Mouse (Mus musculus): ENCODE data around the gene Trappc2. TPM values are rescaled to one million over a fixed set of nuclear protein-coding genes. Genes with fewer than 3 reads are reported as not detected.

The Trappc2 gene
- 10 to 100 TPM; 15.1 to 15.8 TPM for total RNA-seq (2021)

DNA sequence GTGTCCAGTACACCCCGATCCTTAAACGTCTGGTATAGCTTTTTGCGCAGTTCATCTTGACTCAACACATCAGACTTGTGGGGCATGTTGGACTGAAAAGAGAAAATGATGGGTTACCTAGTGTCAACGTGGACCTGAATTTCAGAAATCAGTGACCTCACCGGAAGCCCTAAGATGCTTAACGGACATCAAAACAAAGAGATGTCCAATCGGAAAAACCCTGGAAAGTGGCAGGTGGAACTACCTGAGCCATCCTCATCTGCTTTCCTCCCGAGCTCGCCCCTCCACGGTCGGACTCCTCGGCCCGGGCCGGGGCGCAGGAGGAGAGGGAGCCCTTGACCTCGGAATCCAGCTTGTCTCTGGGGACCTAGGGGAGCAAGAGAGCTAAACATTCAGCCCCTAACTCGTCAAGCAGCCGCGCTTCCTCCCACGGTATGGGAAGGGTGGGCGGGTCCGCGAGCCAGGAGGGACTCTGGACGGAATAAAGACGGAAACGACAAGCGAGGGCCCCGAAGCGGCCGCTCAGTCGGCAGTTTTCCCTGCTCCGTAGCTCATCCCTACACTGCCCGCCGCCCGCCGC lies at the start of gene Trappc2:
TSS of gene Trappc2 (plus strand) at position 539 of the 580 bp plus-strand sequence.
- no peak for DNase-seq

DNA sequence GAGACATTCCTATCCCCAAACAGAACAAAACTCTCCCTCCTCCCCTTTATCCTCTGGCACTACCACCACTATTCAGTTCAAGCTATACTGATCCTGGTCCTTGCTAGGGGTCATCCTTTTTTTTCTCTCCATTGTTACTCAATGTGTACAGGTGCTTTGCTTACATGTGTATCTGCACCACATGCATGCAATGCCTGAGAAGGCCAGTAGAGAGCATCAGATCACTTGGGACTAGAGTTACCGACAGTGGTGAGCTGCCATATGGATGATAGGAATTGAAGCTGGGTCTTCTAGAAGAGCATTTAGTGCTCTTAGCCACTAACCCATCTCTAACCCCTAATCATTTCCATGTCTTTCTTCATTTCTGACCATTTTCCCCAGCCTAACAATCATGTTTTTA lies 46.6 kb upstream of the Trappc2 start:
- no peak for DNase-seq

DNA sequence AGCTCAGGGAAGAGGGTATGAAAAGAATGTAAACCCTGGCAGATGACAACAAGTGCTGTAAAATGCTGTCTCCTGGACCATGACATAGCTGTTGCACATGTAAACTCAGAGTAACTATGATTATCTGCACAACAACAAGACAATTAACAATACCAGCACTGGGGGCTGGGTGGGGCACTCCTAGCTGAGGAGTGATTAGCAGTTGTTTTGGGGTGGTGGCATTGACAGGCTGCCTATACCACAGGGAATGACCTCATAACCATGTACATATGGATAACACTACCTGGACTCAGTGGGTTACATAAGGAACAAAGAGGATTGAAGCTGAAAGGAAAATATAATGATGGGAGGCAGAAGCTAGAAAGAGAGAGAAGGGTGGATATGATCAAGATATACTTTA lies 32.5 kb upstream of the Trappc2 start:
- no peak for DNase-seq

DNA sequence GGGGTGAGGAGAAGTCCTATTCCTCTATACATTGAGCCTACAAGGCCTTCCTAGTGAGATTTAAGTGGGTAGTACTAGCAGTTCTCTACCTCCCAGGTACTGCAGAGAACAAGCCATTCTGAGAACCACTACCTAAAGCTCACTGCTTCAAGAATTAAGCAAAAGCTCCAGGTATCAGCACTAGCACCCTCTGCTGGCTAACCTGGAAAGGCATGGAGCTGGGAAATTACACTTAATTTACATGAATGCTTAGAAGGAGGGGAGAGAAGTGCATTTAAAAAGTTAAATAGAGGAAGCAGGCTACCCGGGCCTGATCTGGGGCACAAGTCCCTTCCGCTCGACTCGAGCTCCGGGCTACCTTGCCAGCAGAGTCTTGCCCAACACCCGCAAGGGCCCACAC lies 24.2 kb upstream of the Trappc2 start:
- peak; percentile 19 for DNase-seq

DNA sequence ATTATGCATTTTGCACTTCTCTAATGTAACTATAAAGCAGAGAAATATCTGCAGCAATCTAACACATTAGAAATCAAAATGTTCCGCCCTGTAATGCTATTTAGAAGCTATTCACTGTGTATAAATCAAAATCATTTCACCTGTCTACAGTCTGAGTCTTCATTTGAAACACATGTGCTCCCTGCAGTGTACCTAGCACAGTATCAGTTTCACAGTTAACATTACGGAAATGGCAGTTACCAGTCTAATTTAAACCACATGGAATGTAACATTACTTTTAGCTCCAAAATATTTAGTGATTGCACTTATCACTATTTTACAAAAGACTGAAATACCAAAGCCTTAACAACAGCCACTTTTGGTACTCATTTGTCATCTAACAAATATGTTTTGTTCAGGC lies 5.6 kb upstream of the Trappc2 start:
- no peak for DNase-seq

DNA sequence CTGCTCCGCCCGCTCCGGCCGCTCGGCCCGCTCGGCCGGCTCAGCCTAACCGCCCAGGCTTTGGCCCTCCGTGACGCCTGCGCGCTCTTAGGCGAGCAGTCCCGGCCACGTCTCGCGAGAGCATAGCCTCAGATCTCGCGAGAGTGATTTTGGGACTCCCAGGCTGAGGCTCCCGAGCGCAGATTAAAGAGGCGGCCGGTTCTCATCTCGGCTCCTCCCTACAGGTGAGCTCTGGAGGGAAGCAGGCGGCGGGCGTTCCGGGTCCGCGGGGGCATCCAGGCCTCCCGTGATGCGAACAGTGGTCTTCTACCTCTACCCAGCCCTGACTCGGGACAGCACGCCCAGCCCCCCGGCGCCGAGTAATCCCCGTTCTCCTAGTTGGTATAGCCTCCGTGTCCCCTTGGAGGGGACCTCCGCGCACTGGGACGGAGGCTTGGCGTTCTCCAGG lies 266 bp downstream of the Trappc2 start, which contains the start of gene Ofd1:
TSS of gene Ofd1 (minus strand) at position 89 of the 448 bp plus-strand sequence.
- peak; percentile 90 for DNase-seq

DNA sequence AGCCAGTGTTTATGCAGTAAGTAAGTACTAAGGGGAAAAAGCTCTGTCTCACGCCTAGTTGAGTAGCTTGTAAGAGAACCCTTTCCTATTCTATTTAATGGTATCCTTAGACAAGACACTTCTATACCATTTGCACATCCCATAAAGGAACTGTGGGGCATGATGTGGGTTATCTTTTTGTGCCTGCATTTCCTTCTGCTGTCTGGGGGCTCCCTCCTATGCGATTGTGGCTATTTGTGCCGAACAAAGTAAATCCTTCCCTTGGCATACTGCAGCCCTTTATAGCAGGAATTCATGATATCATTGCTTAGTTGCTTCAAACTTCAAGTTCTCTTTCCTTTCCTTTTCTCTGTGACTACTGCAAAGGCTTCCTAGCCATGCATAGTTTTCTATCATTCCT lies 4.2 kb downstream of the Trappc2 start:
- DNase-seq, result no peak

DNA sequence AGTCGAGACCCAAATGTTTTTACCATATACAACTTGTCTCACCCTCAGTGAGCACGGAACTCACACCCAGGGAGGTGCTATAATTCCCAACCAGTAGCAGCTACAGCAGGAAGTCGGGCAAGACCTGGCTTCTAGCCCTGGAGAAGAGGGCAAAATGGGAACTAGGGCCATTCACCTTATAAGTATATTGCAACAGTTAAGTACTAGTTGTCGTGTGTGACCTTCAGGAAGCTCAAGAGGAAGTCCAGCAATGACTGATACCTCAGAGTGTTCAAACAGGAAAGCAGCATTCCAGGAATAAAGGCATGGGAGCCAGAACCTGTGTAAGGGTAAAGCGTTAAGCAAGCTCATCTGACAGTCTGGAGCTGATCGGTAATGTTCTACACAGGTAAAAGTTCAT lies 13.2 kb downstream of the Trappc2 start:
- DNase-seq, result no peak

DNA sequence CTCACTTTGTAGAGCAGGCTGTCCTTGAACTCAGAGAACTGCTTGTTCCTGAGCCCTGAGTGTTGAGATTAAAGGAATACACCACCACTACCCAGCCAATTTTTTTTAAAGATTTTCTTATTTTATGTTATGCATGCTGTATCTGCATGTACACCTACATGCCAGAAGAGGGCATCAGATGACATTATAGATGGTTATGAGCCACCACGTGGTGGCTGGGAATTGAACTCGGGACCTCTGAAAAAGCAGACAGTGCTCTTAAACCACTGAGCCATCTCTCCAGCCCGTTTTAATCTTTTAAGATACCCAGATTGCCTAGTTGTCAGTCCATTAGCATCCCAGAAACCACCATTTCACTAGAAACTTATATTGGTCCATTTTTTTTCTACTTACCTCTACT lies 14.0 kb downstream of the Trappc2 start:
- DNase-seq, result no peak

DNA sequence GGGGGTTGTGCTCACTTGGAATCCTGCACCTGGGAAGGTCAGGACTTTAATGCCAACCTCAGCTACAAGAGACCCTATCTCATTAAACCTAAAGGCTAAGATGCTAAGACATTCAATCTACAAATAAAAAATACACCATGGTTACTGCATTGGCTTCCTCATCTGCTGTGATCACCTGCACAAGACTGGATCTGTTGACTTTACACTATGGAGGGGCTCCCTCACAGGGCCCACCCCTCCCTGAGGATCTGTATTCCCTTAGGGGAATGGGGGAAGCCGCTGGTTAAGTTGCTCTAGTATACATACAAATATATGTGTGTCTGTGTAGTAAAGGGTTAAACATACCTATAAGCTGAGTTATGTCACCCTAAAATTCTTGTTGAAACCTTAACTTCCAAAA lies 15.2 kb downstream of the Trappc2 start:
- DNase-seq, result no peak

DNA sequence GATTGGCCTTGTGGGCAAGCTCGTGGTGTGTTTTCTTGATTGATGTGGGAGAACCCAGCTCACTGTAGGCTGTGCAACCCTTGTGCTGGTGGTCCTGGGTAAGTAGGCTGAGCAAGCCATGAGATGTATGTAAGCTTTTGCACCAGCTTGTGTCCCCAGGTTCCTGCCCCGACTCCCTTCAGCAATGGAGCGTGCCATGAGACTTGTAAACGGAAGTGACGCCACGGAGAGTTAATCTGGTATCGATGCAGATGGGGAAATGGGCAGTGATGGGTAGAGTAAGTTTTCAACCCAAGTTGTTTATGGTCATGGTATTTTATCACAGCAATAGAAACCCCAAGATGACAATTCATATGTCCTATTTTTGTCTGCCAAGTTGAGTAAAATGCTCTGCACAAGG lies 27.9 kb downstream of the Trappc2 start:
- no peak for DNase-seq

DNA sequence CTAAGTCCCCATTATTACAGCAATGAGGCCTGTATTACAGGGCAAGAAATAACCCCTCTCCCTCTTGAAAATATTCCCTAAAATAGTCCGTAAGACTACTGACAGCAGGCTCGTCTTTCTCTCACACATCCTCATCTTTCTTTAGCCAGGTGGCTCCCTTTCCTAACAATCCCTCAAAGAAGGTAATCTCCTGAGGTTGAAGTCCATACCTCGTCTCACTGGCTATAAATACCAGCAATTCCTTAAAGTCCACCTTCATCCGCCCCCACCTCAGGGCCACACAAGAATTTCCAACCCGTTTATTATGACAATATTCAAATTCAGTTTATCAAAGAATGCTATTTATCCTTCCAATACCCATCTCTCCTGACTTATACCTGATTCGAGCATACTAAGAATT lies 32.2 kb downstream of the Trappc2 start:
- DNase-seq, result no peak

DNA sequence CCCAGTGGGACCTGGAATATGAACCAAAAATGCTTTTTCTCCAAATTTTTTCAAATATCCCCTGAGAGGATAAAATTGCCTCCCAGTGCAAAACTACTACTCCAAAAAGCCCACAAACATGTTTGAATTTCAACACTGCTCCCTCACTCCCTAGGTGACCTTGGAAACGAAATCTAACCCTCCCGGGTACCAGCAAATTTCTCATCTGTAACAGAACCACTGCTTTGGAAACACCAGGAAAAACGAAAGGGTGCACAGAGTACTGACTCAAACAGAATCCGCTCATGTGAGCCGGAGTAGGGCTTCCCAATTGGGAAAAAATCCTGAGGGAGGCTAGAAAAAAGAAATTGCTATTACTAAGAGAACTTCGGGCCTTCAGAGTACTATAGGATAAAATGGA lies 37.0 kb downstream of the Trappc2 start:
- no peak for DNase-seq

DNA sequence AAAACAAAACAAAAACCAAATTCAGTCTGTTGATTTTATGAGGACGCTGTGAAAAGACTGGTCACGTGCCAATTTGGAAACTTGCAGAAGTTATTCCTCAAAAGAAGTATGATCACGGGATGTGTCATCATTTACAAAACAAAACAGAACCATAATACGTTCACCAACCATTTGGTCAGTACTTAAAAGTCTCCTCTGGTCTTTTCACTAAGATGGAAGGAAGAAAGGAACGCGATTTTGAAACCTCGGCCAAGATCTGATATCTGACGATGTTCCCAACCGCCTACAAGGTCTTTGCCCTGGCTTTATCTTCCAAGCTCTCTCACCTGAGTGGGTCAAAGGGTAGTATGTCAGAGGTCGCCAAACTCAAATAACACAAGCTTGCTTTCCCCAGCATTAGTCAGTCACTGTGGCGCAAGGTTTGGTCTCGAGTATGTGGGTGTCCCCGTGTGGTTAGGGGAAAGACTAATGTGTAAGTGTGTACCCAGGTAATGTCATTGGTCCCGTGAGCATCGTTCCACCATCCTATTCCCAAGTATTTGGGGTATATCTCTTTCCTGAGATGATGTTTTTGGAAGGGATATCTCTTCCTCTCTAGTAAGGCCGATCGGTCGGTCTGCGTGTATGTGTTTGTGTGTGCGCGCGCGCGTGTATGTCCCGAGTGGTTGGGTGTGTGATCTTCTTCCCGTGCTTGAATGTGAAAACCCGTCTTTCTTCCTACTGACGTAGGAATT lies 38.4 kb downstream of the Trappc2 start:
- peak; percentile 5 for DNase-seq

DNA sequence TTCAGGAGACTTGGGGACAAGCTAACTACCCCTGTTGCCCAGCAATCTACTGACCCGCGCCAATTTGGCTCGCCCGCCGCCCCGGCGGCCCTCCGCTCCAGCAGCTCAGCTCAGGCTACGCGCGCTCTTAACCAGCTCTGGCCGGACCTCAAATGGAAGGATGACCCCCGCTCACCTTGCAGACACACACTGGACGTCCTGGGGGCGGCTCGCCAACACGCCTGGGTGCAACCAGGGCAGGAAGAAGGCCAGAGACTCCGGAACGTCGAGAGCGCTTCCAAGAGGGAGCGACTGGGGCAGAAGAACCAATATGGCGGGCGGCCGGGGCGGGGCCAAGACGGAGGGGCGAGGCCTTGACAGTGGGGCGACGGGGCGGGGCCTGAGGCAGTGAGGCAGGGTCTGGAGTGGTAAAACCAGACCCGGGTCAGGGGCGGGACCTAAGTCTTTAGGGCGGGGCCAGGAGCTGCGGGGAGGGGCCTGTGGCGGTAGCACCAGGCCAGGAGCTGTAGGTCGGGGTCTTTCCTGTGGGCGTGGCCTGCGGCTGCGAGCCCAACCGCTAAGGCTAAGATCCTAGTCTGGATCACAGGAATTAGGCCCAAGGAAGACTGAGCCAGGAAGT lies 39.1 kb downstream of the Trappc2 start, which contains the start of gene Rab9:
TSS of gene Rab9 (minus strand) at position 503 of the 619 bp plus-strand sequence.
- DNase-seq, result peak; percentile 94

DNA sequence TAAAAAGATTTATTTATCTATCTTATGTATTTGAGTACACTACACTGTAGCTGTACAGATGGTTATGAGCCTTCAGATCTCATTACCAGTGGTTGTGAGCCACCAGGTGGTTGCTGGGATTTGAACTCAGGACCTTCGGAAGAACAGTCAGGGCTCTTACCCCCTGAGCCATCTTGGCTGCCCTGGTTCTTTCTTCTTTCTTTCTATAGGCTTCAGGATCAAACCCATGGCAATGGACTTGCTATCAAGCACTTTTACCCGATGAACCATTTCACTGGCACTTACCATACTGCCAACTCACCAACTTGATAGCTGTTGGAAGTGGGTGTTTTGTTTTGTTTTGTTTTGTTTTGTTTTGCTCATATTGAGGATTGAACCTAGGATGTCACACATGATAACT lies 54.7 kb downstream of the Trappc2 start:
- no peak for DNase-seq

DNA sequence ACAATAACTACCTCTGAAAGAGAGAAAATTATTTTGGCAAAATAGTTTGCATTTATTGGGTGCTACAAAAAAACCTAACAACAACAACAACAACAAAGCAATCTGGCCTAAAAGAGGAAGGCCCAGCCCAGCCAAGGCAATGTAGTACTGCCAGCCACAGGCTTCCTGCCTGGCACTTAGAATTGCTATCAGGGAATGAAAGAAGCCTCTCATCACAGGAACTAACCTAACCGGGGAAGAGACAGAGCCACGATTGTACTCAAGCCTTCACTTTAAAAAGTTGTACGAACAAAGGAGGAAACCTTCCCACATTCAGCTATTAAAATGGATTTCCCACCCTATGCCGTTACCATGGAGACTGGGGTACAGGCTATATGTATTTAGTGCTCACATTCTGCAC lies 57.4 kb downstream of the Trappc2 start:
- no peak for DNase-seq

DNA sequence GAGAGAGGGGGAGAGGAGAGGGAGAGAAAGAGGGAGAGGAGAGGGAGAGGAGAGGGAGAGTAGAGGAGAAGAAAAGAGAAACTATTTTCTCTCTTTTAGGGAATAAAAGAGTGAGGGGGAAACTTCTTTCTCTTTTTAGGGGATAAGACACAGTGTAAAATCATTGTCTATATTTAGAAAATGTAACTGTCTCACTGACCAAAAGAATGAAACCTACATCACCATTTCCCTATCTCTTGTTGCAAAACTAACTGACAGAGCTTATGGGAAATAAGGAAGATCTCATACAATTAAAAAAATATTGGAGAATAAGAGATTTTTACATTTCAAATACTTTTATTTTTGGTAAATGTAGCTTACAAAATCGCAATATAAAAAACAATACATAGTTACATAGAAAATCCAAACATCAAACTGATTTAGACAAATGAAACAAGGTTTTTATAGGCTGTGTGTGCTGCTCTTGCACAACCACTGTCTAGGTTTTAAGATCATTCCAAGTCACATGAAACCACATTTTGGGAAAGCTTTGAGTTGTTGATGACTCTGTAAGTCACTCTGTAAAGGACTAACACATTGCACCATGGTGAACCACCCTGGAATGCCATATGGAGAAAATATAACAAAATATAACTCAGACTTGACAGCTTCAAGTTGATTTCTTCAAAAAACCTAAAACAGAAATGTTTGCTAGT lies 59.3 kb downstream of the Trappc2 start:
- no peak for DNase-seq

Other genes with a start within 250 kb of the Trappc2 start
- 1 to 10 TPM; 6.2 to 6.4 TPM for gene Gpm6b, start 201.7 kb upstream of the Trappc2 start, total RNA-seq (2021)
- 1 to 10 TPM; 7.5 TPM for gene Ofd1, start 130 bp downstream of the Trappc2 start, total RNA-seq (2021)
- gene Rab9, start 39.3 kb downstream of the Trappc2 start, total RNA-seq (2021), result 10 to 100 TPM; 24.8 to 25.4 TPM
- 1 to 10 TPM; 3.6 to 4.9 TPM for gene Tceanc, start 78.0 kb downstream of the Trappc2 start, total RNA-seq (2021)
- under 1 TPM; 0.74 TPM for gene Egfl6, start 145.1 kb downstream of the Trappc2 start, total RNA-seq (2021)

All from heart, postnatal 4 days (tissue).